Mouse (Mus musculus) MEL (cell line): ENCODE data around the gene Oscar. TPM values are rescaled to one million over a fixed set of nuclear protein-coding genes. Genes with fewer than 3 reads are reported as not detected.

Experiments
- DNase-seq: peaks from one replicate; pipeline ENCODE4 v3.0.0; 2011; ENCODE audit warnings: low read depth, low spot score
- H3K27ac ChIP-seq: 2 replicates; pipeline ENCODE4 v1.5.1; 2012; ENCODE audit warnings: low read depth, mild to moderate bottlenecking, control low read depth, low read length, moderate library complexity; ENCODE audit not compliant: control insufficient read depth
- H3K27me3 ChIP-seq, 2 experiments: fragments of 150-350 bp in 1 of 2; sonication (generic) in 1 of 2; 2 replicates each; pipeline ENCODE4 v1.6.1; 2012; ENCODE audit warnings: low read length in 2 of 2, mild to moderate bottlenecking in 2 of 2, improper control_type of control experiment in 1 of 2, moderate library complexity in 1 of 2; ENCODE audit not compliant: insufficient read depth in 2 of 2, control insufficient read depth in 1 of 2
- H3K36me3 ChIP-seq, 2 experiments: 2 replicates each; pipeline ENCODE4 v1.6.1; 2012 to 2014; ENCODE audit warnings: low read length in 2 of 2, improper control_type of control experiment in 1 of 2, inconsistent platforms in 1 of 2, mild to moderate bottlenecking in 1 of 2; ENCODE audit not compliant: insufficient read depth in 2 of 2, control insufficient read depth in 1 of 2
- H3K4me1 ChIP-seq, 2 experiments: fragments of 150-350 bp in 1 of 2; sonication (generic) in 1 of 2; 2 replicates each; pipeline ENCODE4 v1.6.1; 2012; ENCODE audit warnings: low read length in 2 of 2, improper control_type of control experiment in 1 of 2, mild to moderate bottlenecking in 1 of 2; ENCODE audit not compliant: insufficient read depth in 2 of 2, control insufficient read depth in 1 of 2
- H3K4me3 ChIP-seq, 2 experiments: fragments of 150-350 bp in 1 of 2; sonication (generic) in 1 of 2; 2 replicates each; pipeline ENCODE4 v1.5.1; 2012; ENCODE audit warnings: low read depth in 2 of 2, low read length in 2 of 2, mild to moderate bottlenecking in 2 of 2, moderate library complexity in 2 of 2, control low read depth in 1 of 2, improper control_type of control experiment in 1 of 2; ENCODE audit not compliant: control insufficient read depth in 1 of 2, insufficient read depth in 1 of 2
- H3K79me2 ChIP-seq: 2 replicates; pipeline ENCODE4 v1.6.1; 2012; ENCODE audit warnings: mild to moderate bottlenecking, low read length, moderate library complexity; ENCODE audit not compliant: control insufficient read depth, poor library complexity, insufficient read depth
- H3K9ac ChIP-seq: 2 replicates; pipeline ENCODE4 v1.6.1; 2012; ENCODE audit warnings: low read depth, mild to moderate bottlenecking, control low read depth, low read length, moderate library complexity; ENCODE audit not compliant: control insufficient read depth, poor library complexity, severe bottlenecking
- H3K9me3 ChIP-seq: fragments of 150-350 bp; sonication (generic); replicated peaks from 2 replicates; pipeline ENCODE4 v1.6.1; 2012; ENCODE audit warnings: mild to moderate bottlenecking, low read length, improper control_type of control experiment, moderate library complexity; ENCODE audit not compliant: insufficient read depth
- CHD1 ChIP-seq: IDR thresholded peaks from 2 replicates; pipeline ENCODE4 v1.6.1; 2012; ENCODE audit warnings: low read depth, mild to moderate bottlenecking, inconsistent platforms, low read length, improper control_type of control experiment
- CTCF ChIP-seq, 3 experiments: IDR thresholded peaks in 2 of 3; conservative IDR thresholded peaks in 1 of 3; 2 replicates each; pipeline ENCODE4 v1.5.1; 2011 to 2012; ENCODE audit warnings: low read length in 3 of 3, low read depth in 2 of 3, mild to moderate bottlenecking in 2 of 3, improper control_type of control experiment in 1 of 3, inconsistent platforms in 1 of 3, mixed read lengths in 1 of 3, moderate library complexity in 1 of 3; ENCODE audit not compliant: control insufficient read depth in 1 of 3, insufficient read depth in 1 of 3, poor library complexity in 1 of 3, severe bottlenecking in 1 of 3
- E2F4 ChIP-seq: IDR thresholded peaks from 2 replicates; pipeline ENCODE4 v1.6.1; 2011; ENCODE audit warnings: low read depth, low read length, improper control_type of control experiment, borderline replicate concordance
- EP300 ChIP-seq, 2 experiments: IDR thresholded peaks; 2 replicates each; pipeline ENCODE4 v1.6.1; 2011; ENCODE audit warnings: improper control_type of control experiment in 2 of 2, low read length in 2 of 2, low read depth in 1 of 2, mild to moderate bottlenecking in 1 of 2
- HCFC1 ChIP-seq: IDR thresholded peaks from 2 replicates; pipeline ENCODE4 v1.6.1; 2012; ENCODE audit warnings: low read depth, mild to moderate bottlenecking, inconsistent platforms, low read length, improper control_type of control experiment, moderate library complexity
- JUND ChIP-seq: IDR thresholded peaks from 2 replicates; pipeline ENCODE4 v1.6.1; 2011; ENCODE audit warnings: low read depth, mild to moderate bottlenecking, improper control_type of control experiment, low read length
- KAT2A ChIP-seq: conservative IDR thresholded peaks from 2 replicates; pipeline ENCODE4 v1.6.1; 2012; ENCODE audit warnings: low read depth, low read length, improper control_type of control experiment, inconsistent platforms
- MAFK ChIP-seq: IDR thresholded peaks from 2 replicates; pipeline ENCODE4 v1.6.1; 2011; ENCODE audit warnings: low read depth, mild to moderate bottlenecking, low read length, improper control_type of control experiment, borderline replicate concordance
- MAZ ChIP-seq: IDR thresholded peaks from 2 replicates; pipeline ENCODE4 v1.6.1; 2012; ENCODE audit warnings: low read depth, mild to moderate bottlenecking, inconsistent platforms, low read length, improper control_type of control experiment
- MEF2A ChIP-seq: IDR thresholded peaks from 2 replicates; pipeline ENCODE4 v1.6.1; 2014; ENCODE audit warnings: low read depth, mild to moderate bottlenecking, inconsistent platforms, low read length, improper control_type of control experiment; ENCODE audit not compliant: poor library complexity, insufficient replicate concordance, severe bottlenecking; ENCODE audit errors: extremely low read depth
- MYB ChIP-seq: IDR thresholded peaks from 2 replicates; pipeline ENCODE4 v1.6.1; 2011; ENCODE audit warnings: mild to moderate bottlenecking, low read depth, low read length, improper control_type of control experiment
- NELFE ChIP-seq: IDR thresholded peaks from 2 replicates; pipeline ENCODE4 v1.6.1; 2011; ENCODE audit warnings: low read depth, low read length, improper control_type of control experiment
- NRF1 ChIP-seq: IDR thresholded peaks from 2 replicates; pipeline ENCODE4 v1.6.1; 2014; ENCODE audit warnings: low read depth, mild to moderate bottlenecking, inconsistent platforms, low read length, improper control_type of control experiment, moderate library complexity; ENCODE audit not compliant: poor library complexity, insufficient read depth, severe bottlenecking
- POLR2AphosphoS5 ChIP-seq: IDR thresholded peaks from 2 replicates; pipeline ENCODE4 v1.6.1; 2012; ENCODE audit warnings: low read depth, borderline replicate concordance, mild to moderate bottlenecking, inconsistent platforms, low read length, moderate library complexity, mixed read lengths
- RAD21 ChIP-seq: IDR thresholded peaks from 2 replicates; pipeline ENCODE4 v1.6.1; 2011; ENCODE audit warnings: mild to moderate bottlenecking, low read depth, low read length, improper control_type of control experiment
- RCOR1 ChIP-seq: IDR thresholded peaks from 2 replicates; pipeline ENCODE4 v1.6.1; 2012; ENCODE audit warnings: low read depth, mild to moderate bottlenecking, inconsistent platforms, low read length, improper control_type of control experiment
- SIN3A ChIP-seq: IDR thresholded peaks from 2 replicates; pipeline ENCODE4 v1.6.1; 2012; ENCODE audit warnings: low read length, improper control_type of control experiment, inconsistent platforms
- SMC3 ChIP-seq: IDR thresholded peaks from 2 replicates; pipeline ENCODE4 v1.6.1; 2011; ENCODE audit warnings: low read depth, low read length, improper control_type of control experiment
- TBP ChIP-seq: IDR thresholded peaks from 2 replicates; pipeline ENCODE4 v1.8.0; 2011; ENCODE audit warnings: low read depth, low read length, improper control_type of control experiment
- TCF12 ChIP-seq: IDR thresholded peaks from 2 replicates; pipeline ENCODE4 v1.6.1; 2014; ENCODE audit warnings: low read depth, mild to moderate bottlenecking, inconsistent platforms, low read length, improper control_type of control experiment, moderate library complexity
- UBTF ChIP-seq: IDR thresholded peaks from 2 replicates; pipeline ENCODE4 v1.6.1; 2012; ENCODE audit warnings: low read depth, mild to moderate bottlenecking, inconsistent platforms, low read length, improper control_type of control experiment, moderate library complexity, borderline replicate concordance; ENCODE audit not compliant: insufficient read depth
- USF2 ChIP-seq, 2 experiments: IDR thresholded peaks; 2 replicates each; pipeline ENCODE4 v1.6.1; 2011 to 2012; ENCODE audit warnings: improper control_type of control experiment in 2 of 2, low read length in 2 of 2, borderline replicate concordance in 1 of 2, inconsistent platforms in 1 of 2, low read depth in 1 of 2, mild to moderate bottlenecking in 1 of 2; ENCODE audit not compliant: insufficient read depth in 1 of 2
- ZMIZ1 ChIP-seq: IDR thresholded peaks from 2 replicates; pipeline ENCODE4 v1.6.1; 2012; ENCODE audit warnings: low read depth, mild to moderate bottlenecking, inconsistent platforms, low read length, improper control_type of control experiment, moderate library complexity
- ZNF384 ChIP-seq: IDR thresholded peaks from 2 replicates; pipeline ENCODE4 v1.6.1; 2012; ENCODE audit warnings: low read depth, mild to moderate bottlenecking, inconsistent platforms, low read length, improper control_type of control experiment
- polyA plus RNA-seq, 2 experiments: library from polyadenylated mRNA; stranded (reverse) in 1 of 2; unstranded in 1 of 2; fragments of >175 nt in 1 of 2; fragments of >200 nt in 1 of 2; gene quantifications; 2 replicates each; pipeline versions ENCODE4 v1.2.1 to v1.2.4; 2012; ENCODE audit warnings: low replicate concordance in 2 of 2, low read depth in 1 of 2; ENCODE audit not compliant: insufficient read length in 2 of 2, insufficient read depth in 1 of 2, missing spikeins in 1 of 2
- total RNA-seq: library from RNA; depleted of rRNA; stranded (reverse); fragments of 300-350 nt; gene quantifications from 2 replicates; pipeline ENCODE4 v1.2.3, GENCODE M21; 2012

Gene Oscar
- total and polyA plus RNA-seq, 3 experiments: not detected

- TF ChIP-seq NELFE: no peak
Observed at GRCm38 (mm10) chr7:3578952-3579546, 36.9 kb downstream of the Oscar start (continued).

GRCm38 (mm10) chr7:3578196-3578595 is 37.8 kb downstream of the Oscar start:
- Histone ChIP-seq H3K9ac (peak overlapping the region; percentile 62), H3K4me1 (peaks cover 6 to 28% of the 10 kb centered on the region in 2 experiments), H3K79me2 (no peaks in the 10 kb centered on the region), H3K9me3 (no peaks in the 10 kb centered on the region), H3K27me3 (no peaks in the 10 kb centered on the region), H3K36me3 (peaks cover 0 to 29% of the 10 kb centered on the region in 2 experiments; a peak in 2 of 4 replicates), H3K4me3 (peak overlapping the region; percentile 42 to 78), H3K27ac (peak overlapping the region; percentile 52)
- no peak for TF ChIP-seq KAT2A
- TF ChIP-seq RAD21: peak; percentile 22
- peak; percentile 39 for TF ChIP-seq SMC3
- TF ChIP-seq CTCF (IDR thresholded peaks at IDR 0.05 in 2 of 3, conservative IDR thresholded peaks at IDR 0.05 in 1 of 3; ENCODE audit: control insufficient read depth in 1 of 3, insufficient read depth in 1 of 3, low read depth in 2 of 3, low read length in 3 of 3, poor library complexity in 1 of 3, severe bottlenecking in 1 of 3): peak in 2 of 3 experiments; percentile 43 to 79; a peak in 4 of 6 replicates
- 0 out of 2 replicates have a peak, but pooled peaks have one; percentile 21 for TF ChIP-seq HCFC1
- no peak for TF ChIP-seq ZMIZ1
- peak; percentile 27; the same call in 1 of the 2 replicates for TF ChIP-seq SIN3A
- no peak for TF ChIP-seq MEF2A
- no peak for TF ChIP-seq POLR2AphosphoS5
- DNase-seq: peak; percentile 58

- DNase-seq: peak; percentile 80
- TF ChIP-seq SMC3 (no peak), EP300 (IDR thresholded peaks at IDR 0.05; ENCODE audit: low read depth in 1 of 2, low read length in 2 of 2) (peak; percentile 79 to 81), USF2 (IDR thresholded peaks at IDR 0.05; ENCODE audit: borderline replicate concordance in 1 of 2, insufficient read depth in 1 of 2, low read depth in 1 of 2, low read length in 2 of 2) (no peak), MEF2A (no peak; the same call in 1 of the 2 replicates), ZNF384 (peak; percentile 64; the same call in 1 of the 2 replicates), E2F4 (no peak), MAZ (0 out of 2 replicates have a peak, but pooled peaks have one; percentile 24), TBP (no peak), TCF12 (peak; percentile 82), MYB (peak; percentile 27; the same call in 1 of the 2 replicates), RCOR1 (peak; percentile 74), JUND (peak; percentile 99), SIN3A (peak; percentile 85; the same call in 1 of the 2 replicates), UBTF (no peak), CHD1 (no peak), RAD21 (no peak), HCFC1 (0 out of 2 replicates have a peak, but pooled peaks have one; percentile 37), NRF1 (no peak), MAFK (peak; percentile 41; the same call in 1 of the 2 replicates)
Observed at GRCm38 (mm10) chr7:3576354-3577124, 39.4 kb downstream of the Oscar start.

More at GRCm38 (mm10) chr7:3576354-3577124, 39.4 kb downstream of the Oscar start:
- no peaks in the 10 kb centered on the region for H3K27me3 ChIP-seq
- H3K9ac ChIP-seq: no peak overlapping the region
- H3K4me1 ChIP-seq: peaks cover 9 to 32% of the 10 kb centered on the region in 2 experiments
- H3K27ac ChIP-seq: peak overlapping the region; percentile 84
- no peaks in the 10 kb centered on the region for H3K79me2 ChIP-seq
- peaks cover 0 to 33% of the 10 kb centered on the region in 2 experiments; a peak in 2 of 4 replicates for H3K36me3 ChIP-seq
- no peaks in the 10 kb centered on the region for H3K9me3 ChIP-seq
- no peak overlapping the region for H3K4me3 ChIP-seq
